Comparison of ENCODE assay signal across 8 mouse cellular contexts in the genomic region with DNA sequence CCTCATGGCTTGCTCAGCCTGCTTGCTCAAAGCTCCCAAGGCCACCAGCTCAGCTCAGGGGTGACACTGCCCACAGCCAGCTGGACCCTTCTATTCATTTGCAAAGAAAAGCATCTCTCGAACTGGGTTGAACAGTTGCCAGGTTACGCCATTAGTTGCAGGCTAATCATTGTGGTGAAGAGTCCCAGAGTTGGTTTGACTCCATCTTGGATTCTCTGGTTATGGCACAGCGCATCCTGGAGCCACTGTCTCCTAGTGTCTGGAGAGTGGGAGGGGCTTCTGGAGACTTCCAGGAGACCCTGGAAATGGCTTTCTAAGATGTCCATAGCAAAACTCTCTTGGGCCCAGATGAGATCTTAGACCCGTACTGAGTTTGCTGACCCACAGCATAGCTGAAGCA. TPM values are rescaled to one million over a fixed set of nuclear protein-coding genes. Genes with fewer than 3 reads are reported as not detected.
A peak's percentile ranks its signal among the peaks of the same experiment; 100 is the strongest.
DNase-seq lines count a peak whose midpoint lies in the region; ATAC-seq lines count a peak whose summit lies in the region.

No protein-coding gene starts in this region.

- no peak for DNase-seq in heart, postnatal 4 days
- DNase-seq in midbrain, embryonic 14.5 days: no peak
- DNase-seq in limb, embryonic 10.5 days (ENCODE audit: low spot score): no peak
- no peak for DNase-seq in urinary bladder, adult 2 months (ENCODE audit: low spot score)
- DNase-seq in spleen, postnatal 4 days (ENCODE audit: low spot score in 2 of 2): no peak

- H3K4me1 ChIP-seq in heart, embryonic 12.5 days (replicated peaks): peaks cover 34% of the 10 kb centered on the region
- peaks cover 12% of the 10 kb centered on the region; the same call in 1 of the 2 replicates for H3K4me1 ChIP-seq in midbrain, embryonic 12.5 days
- H3K4me1 ChIP-seq in midbrain, embryonic 14.5 days (ENCODE audit: control insufficient read depth, insufficient read depth, low read length): no peaks in the 10 kb centered on the region
- peaks cover 38% of the 10 kb centered on the region for H3K4me1 ChIP-seq in limb, embryonic 10.5 days

- no peak overlapping the region for H3K27ac ChIP-seq in heart, embryonic 12.5 days (ENCODE audit: poor library complexity, severe bottlenecking)
- no peak overlapping the region for H3K27ac ChIP-seq in midbrain, embryonic 12.5 days (replicated peaks)
- H3K27ac ChIP-seq in midbrain, embryonic 14.5 days (replicated peaks; ENCODE audit: low read depth, low read length): no peak overlapping the region
- no peak overlapping the region for H3K27ac ChIP-seq in limb, embryonic 10.5 days

- no peaks in the 10 kb centered on the region for H3K27me3 ChIP-seq in heart, embryonic 12.5 days (replicated peaks)
- H3K27me3 ChIP-seq in midbrain, embryonic 12.5 days: 0 out of 2 replicates have a peak, but pooled peaks cover 5% of the 10 kb centered on the region
- no peaks in the 10 kb centered on the region for H3K27me3 ChIP-seq in midbrain, embryonic 14.5 days (ENCODE audit: control insufficient read depth, insufficient read depth, low read length)
- H3K27me3 ChIP-seq in limb, embryonic 10.5 days (ENCODE audit: low read depth, poor library complexity, severe bottlenecking): no peaks in the 10 kb centered on the region

- no peak overlapping the region for H3K4me3 ChIP-seq in heart, embryonic 12.5 days
- H3K4me3 ChIP-seq in midbrain, embryonic 12.5 days: no peak overlapping the region
- no peak overlapping the region for H3K4me3 ChIP-seq in midbrain, embryonic 14.5 days (replicated peaks; ENCODE audit: low read depth, low read length)
- H3K4me3 ChIP-seq in limb, embryonic 10.5 days: peak overlapping the region; percentile 37; the same call in 1 of the 2 replicates

- ATAC-seq in heart, embryonic 12.5 days (ENCODE audit: insufficient number of reproducible peaks, low FRiP score): no peak
- ATAC-seq in midbrain, embryonic 12.5 days (ENCODE audit: low FRiP score, low read depth): peak; percentile 52
- no peak for ATAC-seq in midbrain, embryonic 14.5 days (ENCODE audit: low FRiP score, low TSS enrichment)
- ATAC-seq in granulocyte monocyte progenitor cell, adult 5-6 weeks (replicated peaks; ENCODE audit: poor library complexity, severe bottlenecking): no peak

- H3K9me3 ChIP-seq in heart, embryonic 12.5 days (replicated peaks): 0 out of 2 replicates have a peak, but pooled peaks cover 2% of the 10 kb centered on the region
- H3K9me3 ChIP-seq in midbrain, embryonic 12.5 days: 0 out of 2 replicates have a peak, but pooled peaks cover 3% of the 10 kb centered on the region
- no peaks in the 10 kb centered on the region for H3K9me3 ChIP-seq in midbrain, embryonic 14.5 days (ENCODE audit: control insufficient read depth, low read length)
- H3K9me3 ChIP-seq in limb, embryonic 10.5 days (replicated peaks): no peaks in the 10 kb centered on the region

- 82% methylated on average over 4 of the region's 4 CpGs for WGBS in heart, embryonic 12.5 days
- 80% methylated on average over 4 of the region's 4 CpGs for WGBS in midbrain, embryonic 12.5 days
- WGBS in midbrain, embryonic 14.5 days: 85% methylated on average over 4 of the region's 4 CpGs
- 92% methylated on average over 4 of the region's 4 CpGs for WGBS in limb, embryonic 10.5 days

- H3K9ac ChIP-seq in heart, embryonic 12.5 days: no peak overlapping the region
- H3K9ac ChIP-seq in midbrain, embryonic 12.5 days (replicated peaks): no peak overlapping the region
- no peak overlapping the region for H3K9ac ChIP-seq in midbrain, embryonic 14.5 days (replicated peaks; ENCODE audit: low read length)

- peak overlapping the region; percentile 67; the same call in 1 of the 2 replicates for H3K4me2 ChIP-seq in heart, embryonic 12.5 days
- H3K4me2 ChIP-seq in midbrain, embryonic 12.5 days (replicated peaks): no peak overlapping the region
- no peak overlapping the region for H3K4me2 ChIP-seq in midbrain, embryonic 14.5 days (ENCODE audit: low read length)

- no peaks in the 10 kb centered on the region for H3K36me3 ChIP-seq in heart, embryonic 12.5 days
- no peaks in the 10 kb centered on the region for H3K36me3 ChIP-seq in midbrain, embryonic 12.5 days
- no peaks in the 10 kb centered on the region for H3K36me3 ChIP-seq in midbrain, embryonic 14.5 days (ENCODE audit: control insufficient read depth, insufficient read depth, low read length)
- no peaks in the 10 kb centered on the region for H3K36me3 ChIP-seq in limb, embryonic 10.5 days

RNA-seq across cellular contexts. Expression of a gene that starts 22.4 kb away (rescaled TPM):
- polyA plus RNA-seq in heart, embryonic 12.5 days (2016; fragmentation: Nextera tagmentation; extraction: Ambion mirVana): 0.73 and 0.83 TPM in 2 replicates
- total RNA-seq in heart, postnatal 4 days (2021): 1 to 10 TPM; 4.3 to 4.6 TPM
- 0.15 TPM in 1 of 2 replicates, not detected in the other for polyA plus RNA-seq in midbrain, embryonic 12.5 days (2016; fragmentation: Nextera tagmentation; extraction: Ambion mirVana)
- 0.30 and 0.51 TPM in 2 replicates for polyA plus RNA-seq in midbrain, embryonic 14.5 days (2014; fragmentation: Nextera tagmentation; extraction: Ambion mirVana)
- 1.8 and 4.1 TPM in 2 replicates for polyA plus RNA-seq in limb, embryonic 10.5 days (2016; fragmentation: Nextera tagmentation; extraction: Ambion mirVana)
- total RNA-seq in granulocyte monocyte progenitor cell, adult 5-6 weeks (2014; fragmentation: Nextera tagmentation): 0.60 TPM in 1 of 2 replicates, not detected in the other
- 0.86 TPM in 1 of 2 replicates, not detected in the other for total RNA-seq in granulocyte monocyte progenitor cell, adult 5-6 weeks (2017)
- polyA plus RNA-seq in urinary bladder, adult 2 months (2012; rRNA removed): 2.2 and 3.5 TPM in 2 replicates

RNA-seq across cellular contexts. Expression of a gene that starts 31.3 kb away (rescaled TPM):
- 46.6 and 49.7 TPM in 2 replicates for polyA plus RNA-seq in heart, embryonic 12.5 days (2016; fragmentation: Nextera tagmentation; extraction: Ambion mirVana)
- total RNA-seq in heart, postnatal 4 days (2021): 10 to 100 TPM; 21.7 to 23.3 TPM
- polyA plus RNA-seq in midbrain, embryonic 12.5 days (2016; fragmentation: Nextera tagmentation; extraction: Ambion mirVana): 63.9 and 68.1 TPM in 2 replicates
- polyA plus RNA-seq in midbrain, embryonic 14.5 days (2014; fragmentation: Nextera tagmentation; extraction: Ambion mirVana): 61.2 and 87.4 TPM in 2 replicates
- 92.3 and 97.5 TPM in 2 replicates for polyA plus RNA-seq in limb, embryonic 10.5 days (2016; fragmentation: Nextera tagmentation; extraction: Ambion mirVana)
- 35.3 and 36.0 TPM in 2 replicates for total RNA-seq in granulocyte monocyte progenitor cell, adult 5-6 weeks (2014; fragmentation: Nextera tagmentation)
- 51.9 and 60.6 TPM in 2 replicates for total RNA-seq in granulocyte monocyte progenitor cell, adult 5-6 weeks (2017)
- 40.5 and 54.0 TPM in 2 replicates for polyA plus RNA-seq in urinary bladder, adult 2 months (2012; rRNA removed)

RNA-seq across cellular contexts. Expression of a gene that starts 54.6 kb away (rescaled TPM):
- 7.0 and 7.5 TPM in 2 replicates for polyA plus RNA-seq in heart, embryonic 12.5 days (2016; fragmentation: Nextera tagmentation; extraction: Ambion mirVana)
- total RNA-seq in heart, postnatal 4 days (2021): 10 to 100 TPM; 10.1 to 11.2 TPM
- 0.14 and 0.18 TPM in 2 replicates for polyA plus RNA-seq in midbrain, embryonic 12.5 days (2016; fragmentation: Nextera tagmentation; extraction: Ambion mirVana)
- polyA plus RNA-seq in midbrain, embryonic 14.5 days (2014; fragmentation: Nextera tagmentation; extraction: Ambion mirVana): not detected in 2 replicates
- 0.09 and 0.23 TPM in 2 replicates for polyA plus RNA-seq in limb, embryonic 10.5 days (2016; fragmentation: Nextera tagmentation; extraction: Ambion mirVana)
- total RNA-seq in granulocyte monocyte progenitor cell, adult 5-6 weeks (2014; fragmentation: Nextera tagmentation): 3.2 and 4.2 TPM in 2 replicates
- total RNA-seq in granulocyte monocyte progenitor cell, adult 5-6 weeks (2017): 1.2 and 1.3 TPM in 2 replicates
- 4.8 and 6.2 TPM in 2 replicates for polyA plus RNA-seq in urinary bladder, adult 2 months (2012; rRNA removed)
